Mouse (Mus musculus) CD8-positive naive resting alpha-beta T cell, adult 2 months (primary cell): ENCODE results near the gene Galnt10.
A peak's percentile ranks its signal among the peaks of the same experiment; 100 is the strongest.

Experiments used
- DNase-seq, 2 experiments: peaks; one replicate each; pipeline ENCODE4 v3.0.0; 2022; ENCODE audit warnings: low read depth in 2 of 2, low spot score in 2 of 2

Gene Galnt10

DNA sequence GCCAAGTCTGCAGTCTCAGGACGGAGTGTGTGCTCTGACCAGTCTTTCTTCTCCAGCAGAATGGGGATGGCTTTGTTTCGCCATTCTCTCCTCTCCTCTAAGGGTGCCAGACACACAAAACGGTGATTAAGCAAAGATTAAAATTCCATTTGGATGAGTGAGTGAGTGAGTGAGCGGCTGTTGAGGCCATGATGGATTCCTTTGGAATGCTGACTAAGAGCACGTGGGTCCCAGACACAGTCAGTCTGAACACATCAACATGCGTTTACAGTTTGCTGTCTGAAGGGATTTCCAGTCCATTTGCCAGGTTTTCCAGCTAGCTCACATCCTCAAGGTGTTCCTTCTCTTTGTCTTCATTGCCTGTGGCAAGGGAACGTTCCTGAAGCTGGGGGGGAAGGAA lies 74.4 kb downstream of the Galnt10 start:
- no peak for DNase-seq

GRCm38 (mm10) chr11:57720076-57720475 lies 74.8 kb downstream of the Galnt10 start:
- no peak for DNase-seq

DNA sequence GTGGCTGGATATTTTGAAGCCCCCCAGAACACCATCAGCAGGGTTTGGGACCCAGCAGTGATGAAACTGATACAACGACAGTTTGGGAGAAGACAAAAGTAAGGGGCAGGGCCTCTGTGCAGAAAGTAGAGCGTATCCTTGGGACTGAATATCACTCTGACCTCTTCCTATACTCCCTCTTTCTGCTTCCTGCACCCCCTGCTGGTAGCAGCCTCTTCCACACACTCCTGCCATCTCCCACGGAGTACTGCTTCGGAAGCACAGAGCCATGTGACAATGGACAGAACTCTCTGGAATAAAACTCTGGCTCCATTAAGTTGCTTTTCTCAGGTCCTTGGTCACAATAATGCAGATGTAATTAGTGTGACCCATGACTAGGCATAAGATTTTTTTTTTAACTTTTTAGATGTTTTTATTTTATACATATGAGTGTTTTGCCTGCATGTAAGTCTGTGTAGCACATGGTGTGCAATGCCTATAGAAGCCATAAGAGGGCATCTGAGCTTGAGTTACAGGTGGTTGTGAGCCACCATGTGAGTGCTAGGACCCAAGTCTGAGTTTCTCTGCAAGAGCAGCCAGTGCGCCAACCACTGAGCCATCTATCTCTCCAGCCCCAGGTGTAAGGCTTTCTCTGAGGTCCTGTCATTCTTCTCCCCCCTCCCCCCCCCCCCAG lies 79.7 kb downstream of the Galnt10 start:
- DNase-seq, result no peak

GRCm38 (mm10) chr11:57725926-57726325 lies 80.7 kb downstream of the Galnt10 start:
- no peak for DNase-seq

DNA sequence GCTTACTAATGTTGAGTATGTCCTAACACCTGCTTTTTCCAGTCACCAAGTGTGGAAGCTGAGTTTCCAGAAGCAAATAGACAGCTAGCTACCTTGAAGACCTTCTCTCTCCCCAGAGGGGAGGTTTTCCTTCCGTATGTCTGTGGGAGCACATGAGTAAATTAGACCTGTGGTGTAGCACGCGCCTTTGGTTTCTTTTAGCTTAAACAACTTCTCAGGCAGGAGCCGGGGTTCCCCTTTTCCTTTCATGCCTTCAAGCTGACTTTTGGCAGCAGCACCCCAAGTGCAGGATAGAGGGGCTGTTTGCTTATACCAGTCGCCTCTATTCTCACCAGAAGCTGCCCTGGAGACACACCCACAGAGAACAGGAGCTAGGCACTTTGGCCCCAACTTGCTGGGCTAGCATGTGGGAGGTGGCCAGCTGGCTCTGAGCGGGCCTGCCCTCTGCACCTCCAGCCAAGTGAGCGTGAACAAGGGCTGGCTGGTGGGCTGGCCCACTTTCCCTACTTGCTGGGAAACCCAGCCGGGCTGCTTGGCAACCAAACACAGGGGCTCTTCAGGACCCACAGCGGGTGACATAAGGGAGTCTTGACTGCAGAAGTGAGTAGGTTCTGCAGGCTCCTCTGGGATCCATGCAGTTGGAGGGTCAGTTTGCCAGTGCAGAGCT lies 82.2 kb downstream of the Galnt10 start:
- DNase-seq, result no peak

DNA sequence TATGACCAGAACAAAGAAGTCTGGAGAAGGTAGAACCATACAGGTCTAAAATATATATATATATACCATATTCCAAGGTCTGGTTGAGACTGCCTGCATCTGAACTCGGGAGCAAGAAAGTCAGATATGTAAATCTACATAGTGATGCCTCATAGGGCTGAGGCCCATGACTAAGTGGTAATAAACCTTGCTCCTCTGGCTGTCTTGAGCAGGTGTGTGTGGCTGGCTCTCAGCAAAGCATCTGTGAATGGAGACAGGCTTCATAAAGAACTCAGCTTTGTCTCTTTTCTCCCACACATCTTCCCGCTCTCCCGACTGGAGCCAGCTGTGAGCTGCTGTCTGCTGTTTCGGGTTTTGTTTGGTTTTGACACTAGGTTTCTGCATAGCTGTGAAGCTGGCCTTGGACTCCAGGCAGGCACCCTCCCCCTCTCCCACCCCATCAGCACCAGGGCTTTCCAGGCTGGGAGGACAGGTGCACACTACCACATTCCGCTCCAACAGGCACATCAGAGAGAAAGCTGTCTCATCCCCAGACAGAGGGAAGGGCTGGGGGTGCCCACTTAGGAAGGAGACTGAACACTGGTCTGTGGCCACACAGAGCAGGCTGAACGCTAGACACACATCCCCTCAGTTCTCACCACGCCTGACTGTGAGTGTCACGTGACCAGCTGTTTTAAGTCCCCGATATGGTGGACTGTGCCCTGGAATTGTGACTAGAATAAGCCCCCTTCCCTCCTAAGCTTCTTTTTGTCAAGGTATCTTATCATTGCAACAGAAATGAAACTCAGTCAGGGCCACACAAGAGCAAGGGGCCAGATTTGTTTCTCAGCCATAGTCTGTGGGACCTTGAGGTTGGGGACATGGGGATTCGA lies 87.4 kb downstream of the Galnt10 start:
- DNase-seq, result no peak

DNA sequence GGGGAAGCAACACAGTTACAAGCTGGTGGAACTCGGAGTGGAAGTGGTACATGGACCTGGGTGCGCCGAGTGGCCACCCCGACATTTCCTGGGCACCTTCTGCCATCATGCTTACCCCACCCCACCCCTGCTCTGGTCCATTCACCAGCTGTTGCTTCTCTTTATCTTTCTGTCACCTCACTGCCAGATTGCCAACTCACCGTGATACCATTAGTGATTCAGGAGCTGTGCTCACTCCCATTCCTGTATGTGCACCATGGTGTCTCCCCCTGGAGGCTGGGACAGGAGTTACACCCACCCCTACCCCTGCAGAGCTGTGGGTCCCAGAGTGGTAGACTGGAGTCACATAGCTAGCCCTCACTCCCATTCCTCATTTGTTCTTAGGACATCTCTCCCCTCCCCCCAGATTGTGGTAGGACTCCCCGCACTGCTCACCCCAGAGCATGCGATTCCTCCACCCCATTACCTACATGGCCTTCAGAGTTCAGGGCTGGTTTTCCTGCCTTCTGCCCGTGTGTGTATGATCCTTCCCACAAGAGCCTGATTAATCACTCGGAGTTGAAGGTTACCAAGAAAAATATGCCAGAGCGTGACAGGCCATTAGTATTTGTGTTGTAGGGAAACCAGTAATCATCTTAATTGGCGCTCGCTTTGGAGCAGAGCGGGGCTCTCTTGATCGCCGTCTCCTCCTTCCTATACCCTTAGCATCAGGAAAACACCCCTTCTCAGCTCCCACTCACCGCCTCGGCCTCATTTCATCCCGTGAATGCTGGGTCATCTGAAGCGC lies 102.2 kb downstream of the Galnt10 start:
- DNase-seq, result peak; percentile 43 to 59

GRCm38 (mm10) chr11:57753538-57754203 lies 108.4 kb downstream of the Galnt10 start:
- DNase-seq, result no peak

GRCm38 (mm10) chr11:57758621-57759020 lies 113.4 kb downstream of the Galnt10 start:
- no peak for DNase-seq

- no peak for DNase-seq
Observed at GRCm38 (mm10) chr11:57760509-57761058, 115.3 kb downstream of the Galnt10 start.

GRCm38 (mm10) chr11:57761347-57761746 lies 116.1 kb downstream of the Galnt10 start:
- no peak for DNase-seq

DNA sequence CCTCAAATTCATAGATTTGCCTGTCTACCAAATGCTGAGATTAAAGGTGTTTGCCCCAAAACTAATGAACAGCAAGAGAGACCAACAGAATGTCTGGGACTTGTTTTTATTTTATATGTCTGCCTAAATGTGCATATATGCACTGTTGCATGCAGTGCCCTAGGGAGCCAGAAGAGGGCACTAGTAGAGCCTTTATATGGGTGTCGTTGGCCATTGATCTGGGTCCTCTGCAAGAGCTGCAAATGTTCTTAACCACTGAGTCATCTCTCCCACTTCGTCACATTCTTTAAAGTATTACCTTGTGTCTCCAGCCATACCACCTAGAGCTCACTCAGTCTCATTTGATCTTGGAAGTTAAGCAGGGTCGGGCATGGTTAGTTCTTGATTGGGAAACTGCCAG lies 118.9 kb downstream of the Galnt10 start:
- no peak for DNase-seq

DNA sequence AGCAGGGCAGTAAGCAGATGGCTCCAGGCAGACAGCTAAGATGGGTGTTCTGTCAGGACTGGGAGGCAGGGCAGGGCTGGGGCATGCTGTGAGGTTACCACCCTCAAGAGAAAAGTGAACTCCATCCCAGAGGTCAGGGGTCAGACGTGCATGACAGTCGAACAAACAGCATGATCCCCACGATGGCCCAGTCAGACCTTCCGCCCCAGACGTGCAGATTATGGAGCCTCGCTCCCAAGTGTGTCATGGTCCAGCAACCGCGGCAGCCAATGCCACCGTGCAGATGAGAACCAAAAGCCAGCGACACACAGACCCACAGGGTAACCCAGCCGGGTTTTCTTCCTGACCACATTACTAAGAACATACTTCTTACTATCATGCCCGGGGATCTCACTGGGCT lies 121.4 kb downstream of the Galnt10 start:
- no peak for DNase-seq

DNA sequence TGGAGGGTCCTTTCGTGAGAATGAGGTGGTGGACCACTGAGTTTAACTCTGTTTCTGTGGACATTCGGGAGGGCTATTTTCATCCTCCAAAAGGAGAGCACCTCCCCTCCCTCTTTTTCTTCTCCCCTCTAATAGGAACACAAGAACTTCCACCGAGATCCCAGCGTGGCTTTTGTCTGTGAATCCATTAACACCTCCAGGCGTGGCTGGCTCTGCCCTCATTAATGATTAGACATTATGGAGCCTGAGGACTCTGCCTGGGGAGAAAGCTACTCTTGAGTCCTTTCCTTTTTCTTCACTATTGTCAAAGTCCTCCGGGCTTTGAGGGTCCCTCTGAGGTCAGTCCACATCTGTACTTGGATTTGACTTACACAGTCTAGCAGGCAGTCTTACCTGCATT lies 121.9 kb downstream of the Galnt10 start:
- DNase-seq, result no peak

DNA sequence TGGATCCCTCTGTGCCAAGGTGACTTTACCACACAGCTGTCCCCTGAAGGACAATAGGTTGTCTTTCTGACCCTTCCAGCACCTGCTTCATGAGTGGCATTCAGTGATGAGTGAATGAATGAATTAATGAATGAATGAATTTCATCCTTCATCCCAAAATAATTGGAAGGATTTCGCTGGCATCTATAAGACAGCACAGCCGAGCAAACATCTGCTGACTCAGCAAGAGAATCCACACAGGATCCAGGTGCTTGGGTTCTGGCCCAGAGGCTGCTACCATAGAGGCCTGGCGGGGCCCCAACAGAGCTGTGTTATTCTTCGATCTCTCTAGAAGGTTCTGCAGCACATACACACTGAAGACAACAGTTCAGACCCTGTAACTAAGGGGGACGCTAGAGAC lies 125.5 kb downstream of the Galnt10 start:
- DNase-seq, result no peak

DNA sequence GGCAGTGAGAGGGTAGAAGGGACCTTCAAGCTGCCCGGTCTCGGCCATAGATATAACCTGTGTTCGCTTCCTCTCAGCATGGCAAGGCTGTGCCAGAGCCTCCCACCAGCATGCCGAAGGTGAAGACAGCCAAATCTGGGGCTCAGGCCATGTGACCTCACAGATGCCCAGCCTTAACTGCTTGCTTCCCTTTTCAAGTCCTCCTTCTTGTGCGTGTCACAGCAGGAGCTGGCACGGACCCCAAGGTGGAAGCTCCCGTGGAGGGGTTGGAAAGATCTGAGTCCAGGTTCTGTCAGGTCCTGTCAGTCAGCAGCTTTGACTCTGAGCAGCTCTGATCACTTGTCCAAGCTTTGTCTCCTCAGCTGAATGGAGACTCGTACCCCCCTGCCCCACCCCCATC lies 126.4 kb downstream of the Galnt10 start:
- DNase-seq, result no peak

DNA sequence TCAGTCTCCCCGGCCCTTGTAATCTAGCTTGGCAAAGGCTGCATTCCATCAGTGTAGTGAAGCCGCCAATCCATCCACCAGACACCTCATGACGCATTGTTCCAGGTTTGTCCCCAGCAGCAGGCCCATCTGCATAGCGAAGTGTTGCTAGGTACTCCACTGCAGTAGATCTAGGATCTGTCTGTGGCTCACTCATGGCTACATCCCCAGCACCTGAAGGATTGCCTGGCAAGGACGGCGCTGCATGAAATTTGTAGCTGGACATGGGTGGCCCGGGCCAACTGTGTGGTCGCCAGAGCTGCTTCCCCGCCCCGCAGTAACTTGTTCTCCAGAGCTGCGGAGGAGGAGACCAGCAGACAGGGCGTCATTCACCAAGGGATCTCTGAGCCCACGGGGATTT lies 128.2 kb downstream of the Galnt10 start:
- no peak for DNase-seq

DNA sequence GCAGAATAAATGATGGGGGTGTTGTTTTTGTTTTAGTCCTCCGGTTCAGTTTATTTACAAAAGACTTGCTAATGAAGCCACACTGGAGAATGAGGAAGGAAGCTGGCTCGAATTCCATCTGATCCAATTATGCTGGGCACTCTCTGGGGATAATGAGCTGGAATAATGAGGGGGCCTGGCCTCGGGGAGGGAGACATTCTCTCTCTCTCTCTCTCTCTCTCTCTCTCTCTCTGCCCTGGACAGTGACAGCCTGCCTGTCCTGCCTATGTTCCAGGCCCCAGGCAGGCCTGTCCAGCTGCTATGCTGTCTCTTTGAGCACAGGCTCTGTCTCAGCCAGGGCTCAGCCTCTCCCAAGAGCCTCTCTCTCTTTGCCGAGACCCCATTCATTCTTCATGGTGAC lies 128.7 kb downstream of the Galnt10 start:
- DNase-seq, result no peak

- no peak for DNase-seq
Observed at GRCm38 (mm10) chr11:57775868-57776267, 130.6 kb downstream of the Galnt10 start.

GRCm38 (mm10) chr11:57776546-57776945 lies 131.3 kb downstream of the Galnt10 start:
- DNase-seq, result no peak
